In the genomic region with DNA sequence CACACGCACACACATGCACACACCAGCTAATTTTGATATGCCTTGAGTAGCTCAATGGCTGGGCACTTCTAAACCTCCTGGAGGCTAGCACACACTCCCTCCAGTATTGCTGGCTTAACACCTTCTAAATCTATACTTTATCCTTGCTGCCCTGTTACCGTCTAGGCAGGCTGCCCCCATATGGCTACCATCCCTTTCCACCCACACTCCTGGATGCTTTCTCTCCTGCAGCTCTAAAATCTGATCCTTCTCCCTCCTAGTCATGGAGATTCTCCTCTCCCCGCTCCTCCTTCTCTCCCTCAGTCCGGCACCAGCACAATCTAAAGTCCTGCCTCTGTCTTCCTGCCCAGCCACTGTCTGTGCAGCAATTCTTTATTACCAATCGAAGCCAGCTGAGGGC, we compare ENCODE assay signal across 9 mouse cellular contexts.
"Had no signal": no experiment of that assay in that cellular context is flagged by ENCODE, and none has a peak within 500 bp of the region (broad histone marks: within the 10 kb centered on the region; RNA-seq: fewer than 3 reads in every experiment).

No protein-coding gene starts in this region.

- DNase-seq: kidney, adult 11 months; kidney, postnatal 10 days; layer of hippocampus, postnatal 36 days; liver, postnatal 0 days; lung, embryonic 14.5 days; spleen, adult 18-20 months; thymus, adult 18-20 months; thymus, postnatal 36 days had no signal

- ATAC-seq: liver, postnatal 0 days; lung, postnatal 0 days had no signal
